Mouse (Mus musculus) frontal cortex, postnatal 10 days (tissue): ENCODE measurements around the gene Unc5b.

ENCODE experiments used
- DNase-seq, 2 experiments: peaks; one replicate each; pipeline ENCODE4 v3.0.0; 2022; ENCODE audit warnings: low spot score in 2 of 2, mixed read lengths in 1 of 2

Unc5b gene

DNA sequence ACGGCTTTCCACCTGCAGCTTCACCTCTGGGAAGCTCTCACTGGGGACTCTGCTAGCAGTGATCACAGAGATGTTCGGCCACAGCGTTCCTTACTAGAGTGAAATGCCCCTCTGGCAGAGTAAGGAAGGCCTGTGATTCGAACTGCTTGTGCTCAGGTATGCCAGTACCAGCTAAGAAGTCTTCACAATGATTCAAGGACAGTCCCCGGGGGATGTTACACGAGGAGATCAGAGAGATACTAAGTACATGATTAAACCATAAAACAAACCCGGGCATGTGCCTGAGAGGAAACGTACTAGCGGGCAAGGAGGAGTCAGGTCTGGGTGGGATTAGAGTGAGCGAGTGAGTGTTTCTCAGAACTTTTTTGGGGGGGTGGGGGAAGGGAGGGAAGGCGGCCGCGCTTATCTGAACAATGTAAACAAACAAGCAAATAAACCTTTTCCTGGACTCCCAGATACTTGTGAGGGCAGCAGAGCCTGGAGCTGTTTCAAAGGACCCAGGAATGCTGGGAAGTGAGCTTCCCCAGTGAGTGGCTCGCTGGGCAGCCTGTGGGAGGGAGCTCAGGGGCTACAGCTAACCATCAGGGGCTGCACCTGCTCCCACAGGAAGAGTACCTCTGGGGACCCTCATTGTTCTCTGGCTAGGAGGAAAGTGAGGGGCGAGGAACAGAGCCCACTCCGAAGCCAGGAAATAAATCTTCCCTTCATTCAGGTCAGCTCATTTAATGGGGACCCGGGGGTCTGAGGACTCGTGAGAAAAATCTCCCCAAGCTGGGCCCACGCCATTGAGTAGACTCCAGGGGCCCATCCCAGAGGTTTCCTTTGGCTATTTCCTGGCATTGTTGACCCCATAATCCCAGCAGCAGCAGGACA is 30.9 kb downstream of the Unc5b start:
- no peak for DNase-seq

- no peak for DNase-seq
Measured at GRCm38 (mm10) chr10:60797682-60798422, 33.5 kb downstream of the Unc5b start.

GRCm38 (mm10) chr10:60796474-60796873 is 34.9 kb downstream of the Unc5b start:
- no peak for DNase-seq

DNA sequence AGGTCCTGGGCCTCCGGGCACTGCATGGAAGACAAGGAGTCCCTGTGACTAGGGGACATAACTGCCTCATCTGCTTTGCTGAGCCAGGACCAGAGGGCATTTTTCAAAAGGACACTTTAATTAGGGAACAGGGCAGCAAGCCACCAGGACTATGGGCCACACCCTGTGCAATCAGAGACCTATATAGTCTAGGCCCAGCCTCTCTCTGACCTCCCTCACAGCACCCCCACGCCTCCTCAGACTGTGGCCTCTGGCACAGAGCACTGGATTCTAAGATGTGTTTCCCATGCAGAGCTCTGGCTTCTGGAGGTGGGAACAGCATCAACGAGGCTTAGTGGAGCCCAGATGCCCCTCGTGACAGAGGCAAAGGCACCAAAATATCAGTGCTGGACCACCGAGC is 35.4 kb downstream of the Unc5b start:
- no peak for DNase-seq

DNA sequence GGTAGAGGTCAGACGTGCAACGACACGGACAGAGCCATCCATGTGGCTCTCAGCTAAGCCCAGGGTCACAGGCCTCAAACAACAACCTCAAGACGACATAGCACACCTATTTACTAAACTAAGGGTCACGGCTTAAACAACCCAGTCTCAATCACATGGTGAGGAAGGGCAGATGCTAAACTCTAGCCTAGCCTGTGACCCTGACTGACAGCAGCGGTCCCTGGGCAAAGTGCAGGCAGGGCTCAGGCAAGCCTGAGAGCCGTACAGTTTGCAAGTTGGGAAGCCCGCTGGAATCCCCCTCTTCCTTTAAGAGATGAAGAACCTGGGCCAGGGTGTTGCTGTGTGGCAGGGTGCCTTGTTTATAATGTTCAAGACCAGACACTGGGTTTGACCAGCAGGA is 36.6 kb downstream of the Unc5b start:
- no peak for DNase-seq

DNA sequence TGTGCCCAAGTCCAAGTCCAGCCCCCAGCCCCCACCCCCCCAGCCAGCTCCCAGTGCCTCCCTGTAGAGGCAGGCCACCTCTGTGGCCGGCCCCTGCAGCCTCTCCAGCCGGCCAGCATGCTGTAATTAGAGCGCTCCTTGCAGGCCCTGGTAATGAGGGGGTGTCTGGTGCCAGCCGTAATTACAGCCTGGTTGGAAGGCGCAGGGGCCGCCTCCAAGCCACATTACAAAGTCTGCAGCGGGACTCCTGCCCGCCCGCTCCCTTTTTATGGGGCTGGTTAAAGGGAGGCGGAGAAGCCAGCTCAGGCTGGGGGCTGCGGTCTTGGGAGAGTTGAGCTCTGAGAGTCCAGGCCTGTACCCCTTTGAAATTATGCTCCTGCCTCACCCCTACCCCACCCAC is 37.0 kb downstream of the Unc5b start:
- peak; percentile 41 to 44 for DNase-seq

DNA sequence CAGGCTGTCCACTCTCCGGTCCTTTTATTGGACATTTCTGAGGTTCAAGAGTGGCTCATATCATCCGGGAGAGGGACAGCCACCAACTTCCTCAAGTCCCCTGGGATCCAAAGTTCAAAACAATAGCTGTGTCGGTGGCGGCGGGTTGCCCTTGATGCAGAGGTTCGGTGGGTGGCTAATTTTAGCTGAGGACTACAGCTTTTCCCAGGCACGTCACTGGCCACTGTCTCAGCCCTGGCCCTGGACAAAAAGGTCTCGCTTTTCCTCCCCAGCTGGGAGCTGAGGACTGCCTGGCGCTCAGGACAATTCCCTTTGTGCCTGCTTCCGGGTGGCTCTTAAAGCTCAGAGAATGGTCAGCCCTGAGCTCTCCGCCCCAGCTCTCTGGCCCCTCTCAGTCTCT is 38.5 kb downstream of the Unc5b start:
- DNase-seq = no peak

DNA sequence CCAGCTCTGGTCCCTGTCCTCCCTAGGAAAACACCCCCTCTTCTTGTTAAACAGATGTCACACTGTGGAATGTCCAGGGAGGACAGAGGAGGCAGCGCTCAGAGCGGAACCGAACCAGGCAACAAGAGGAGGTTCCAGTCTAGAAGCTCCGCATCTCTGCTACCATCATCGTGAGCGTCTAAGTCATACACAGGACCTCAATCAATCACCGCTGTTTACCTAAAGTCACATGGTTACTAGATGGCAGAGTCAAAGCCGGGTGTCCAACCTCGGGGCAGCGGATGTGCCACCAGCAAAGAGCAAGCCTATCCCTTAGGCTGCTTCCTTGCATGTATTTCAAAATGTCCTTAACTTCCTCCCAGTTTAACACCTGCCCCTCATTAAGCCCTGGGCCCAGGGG is 39.0 kb downstream of the Unc5b start:
- no peak for DNase-seq

DNA sequence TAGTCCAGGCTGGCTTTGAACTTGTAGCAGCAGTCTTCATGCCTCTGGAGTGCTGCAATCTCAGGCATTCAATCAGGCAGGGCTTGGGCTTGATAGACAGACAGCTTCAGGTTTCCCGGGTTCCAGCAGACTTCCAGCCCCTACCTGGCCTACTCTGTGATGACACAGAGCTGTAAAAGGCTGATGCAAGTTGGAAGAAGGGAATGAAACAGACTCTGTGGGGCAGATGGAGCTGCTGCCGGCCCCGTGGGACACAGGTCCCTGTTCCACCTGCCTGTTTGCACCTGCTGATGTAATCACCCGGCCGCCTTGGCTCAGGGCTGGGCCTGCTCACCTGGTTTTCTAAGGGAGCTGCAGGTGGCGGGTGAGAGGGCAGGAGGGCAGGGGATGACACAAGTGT is 40.5 kb downstream of the Unc5b start:
- no peak for DNase-seq

DNA sequence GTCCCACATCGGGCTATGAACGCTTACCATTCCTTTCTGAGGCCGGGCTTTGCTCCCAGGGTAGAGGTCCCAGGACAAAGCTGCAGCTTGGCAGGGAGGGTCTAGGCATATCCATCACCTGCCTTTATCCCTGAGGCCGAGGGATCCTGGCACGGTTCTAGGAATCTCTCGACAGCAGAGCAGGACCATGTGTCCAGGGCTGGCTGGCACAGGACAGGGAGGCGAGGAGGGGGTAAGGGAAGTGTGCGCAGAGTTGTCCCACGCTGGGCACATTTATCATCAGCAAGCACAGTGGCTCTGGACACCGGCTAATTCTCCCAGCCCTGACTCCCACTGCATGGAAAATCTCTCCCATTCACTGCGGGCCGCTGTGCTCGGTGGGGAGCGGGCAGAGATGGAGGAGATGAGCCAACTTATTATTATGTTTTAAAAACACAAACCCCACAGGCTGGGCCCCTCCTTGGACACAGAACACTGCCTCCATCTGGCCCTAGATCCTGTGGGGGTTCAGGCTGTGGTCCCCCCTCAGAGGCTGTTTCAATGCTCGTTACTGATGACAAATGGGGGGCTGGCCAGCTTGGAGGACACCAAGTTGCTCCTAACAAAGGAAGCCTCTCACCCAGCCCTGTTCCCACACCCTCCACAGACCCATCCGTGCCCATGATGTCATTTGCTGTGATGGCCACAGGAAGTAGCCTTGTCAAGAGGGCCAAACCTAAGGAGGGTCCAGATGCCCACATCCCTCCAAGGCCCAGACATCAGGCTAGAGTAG is 43.9 kb downstream of the Unc5b start:
- no peak for DNase-seq

DNA sequence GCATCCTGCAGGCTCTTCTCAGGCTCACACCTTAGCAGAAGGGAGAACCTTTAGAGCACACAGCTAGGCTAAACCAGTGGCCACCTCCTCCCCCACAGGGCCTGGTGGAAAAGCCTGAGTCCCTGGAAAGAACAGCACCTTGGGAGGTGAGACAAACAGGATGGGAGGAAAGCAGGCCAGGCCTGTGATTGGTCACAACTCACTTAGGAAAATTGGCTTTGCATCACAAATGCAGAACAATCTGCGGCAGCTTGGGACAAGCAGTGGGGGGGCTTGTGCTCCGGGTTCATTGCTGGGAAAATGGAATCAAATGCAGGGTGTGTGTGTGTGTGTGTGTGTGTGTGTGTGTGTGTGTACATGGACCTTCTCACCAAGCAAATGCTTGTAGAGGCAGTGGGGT is 47.8 kb downstream of the Unc5b start:
- DNase-seq = no peak

- peak; percentile 40 to 72 for DNase-seq
Measured at GRCm38 (mm10) chr10:60779628-60780027, 51.8 kb downstream of the Unc5b start.

DNA sequence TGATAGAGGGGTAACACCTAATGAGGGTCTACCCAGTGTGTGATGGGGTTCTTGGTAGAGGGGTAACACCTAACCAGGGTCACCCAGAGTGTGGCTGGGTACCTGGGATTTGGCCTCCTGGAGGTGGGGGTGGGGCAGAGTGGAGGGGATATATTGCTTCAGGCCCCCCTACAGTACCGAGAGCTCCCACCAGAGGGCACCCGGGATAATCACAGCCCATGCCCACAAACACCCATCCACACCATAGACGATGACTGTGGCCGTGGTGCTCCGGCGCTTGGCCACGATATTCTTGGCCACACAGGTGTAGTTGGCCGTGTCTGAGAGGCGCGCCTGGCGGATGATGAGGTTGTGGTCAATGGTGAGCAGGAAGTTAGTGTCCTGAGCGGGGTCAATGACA is 52.8 kb downstream of the Unc5b start:
- DNase-seq = peak in 1 of 2 experiments; percentile 47

DNA sequence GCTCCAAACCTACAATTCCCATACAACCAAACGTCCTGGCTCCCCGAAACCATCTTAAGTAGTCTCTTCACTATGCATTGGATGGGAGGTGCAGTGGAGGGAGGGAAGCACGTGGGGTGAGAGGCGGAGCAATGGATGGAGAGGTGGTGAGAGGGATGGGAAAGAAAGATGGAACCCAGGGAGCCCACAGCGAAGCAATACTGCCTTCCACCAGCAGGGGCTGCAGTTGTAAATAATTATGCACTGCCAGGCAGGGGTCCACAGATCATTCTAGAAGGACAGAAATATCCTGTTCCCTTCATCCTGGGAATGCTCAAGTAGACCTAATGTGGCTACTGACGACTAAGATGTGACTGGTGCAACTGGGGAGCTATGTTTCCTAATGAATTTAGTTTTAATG is 55.9 kb downstream of the Unc5b start:
- no peak for DNase-seq

GRCm38 (mm10) chr10:60774616-60775015 is 56.8 kb downstream of the Unc5b start:
- DNase-seq = no peak

- no peak for DNase-seq
Measured at GRCm38 (mm10) chr10:60770855-60771254, 60.5 kb downstream of the Unc5b start.

- DNase-seq = no peak
Measured at GRCm38 (mm10) chr10:60768614-60769013, 62.8 kb downstream of the Unc5b start.

DNA sequence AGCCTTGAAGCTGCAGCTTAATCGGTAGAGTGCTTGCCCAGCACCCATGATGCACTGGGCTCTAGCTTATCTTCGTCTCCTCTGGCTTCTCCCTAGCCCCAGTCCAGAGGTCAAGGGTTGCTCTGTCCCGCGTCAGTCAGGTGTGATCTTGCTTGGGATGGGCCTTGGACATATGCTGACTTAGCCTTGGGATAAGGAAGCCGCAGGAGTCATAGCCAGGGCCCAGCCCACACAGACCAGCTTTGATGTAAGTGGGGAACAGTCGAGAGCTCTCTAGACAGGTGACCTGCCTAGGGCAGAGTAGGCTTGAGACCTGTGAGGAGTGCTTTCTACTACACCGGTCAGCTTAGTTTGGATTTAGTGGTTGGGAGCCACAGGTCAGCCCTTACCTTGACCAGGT is 64.0 kb downstream of the Unc5b start:
- no peak for DNase-seq

- DNase-seq = no peak
Measured at GRCm38 (mm10) chr10:60762126-60762525, 69.3 kb downstream of the Unc5b start.

DNA sequence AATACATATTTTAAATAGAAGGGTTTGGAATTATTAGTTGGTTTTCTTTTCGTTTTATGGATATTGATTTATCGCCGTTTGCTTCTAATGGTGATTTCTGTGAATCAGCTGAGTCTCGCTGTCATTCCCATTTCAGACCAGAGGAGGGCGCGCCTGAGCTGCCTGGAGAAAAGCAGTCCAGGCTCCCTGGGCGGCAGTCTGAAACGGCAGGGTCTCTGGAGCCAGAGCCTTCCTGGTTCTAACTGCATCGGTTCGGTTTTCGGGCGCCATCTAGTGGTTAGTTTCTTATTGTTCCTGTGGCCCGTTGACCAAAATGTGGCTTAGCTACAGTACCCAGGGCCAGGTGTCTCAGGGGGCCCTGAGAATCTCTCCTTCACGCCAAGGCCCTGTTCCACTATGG is 71.0 kb downstream of the Unc5b start:
- DNase-seq = peak; percentile 81 to 89

- DNase-seq = peak in 1 of 2 experiments; percentile 64
Measured at GRCm38 (mm10) chr10:60756992-60757391, 74.4 kb downstream of the Unc5b start.

DNA sequence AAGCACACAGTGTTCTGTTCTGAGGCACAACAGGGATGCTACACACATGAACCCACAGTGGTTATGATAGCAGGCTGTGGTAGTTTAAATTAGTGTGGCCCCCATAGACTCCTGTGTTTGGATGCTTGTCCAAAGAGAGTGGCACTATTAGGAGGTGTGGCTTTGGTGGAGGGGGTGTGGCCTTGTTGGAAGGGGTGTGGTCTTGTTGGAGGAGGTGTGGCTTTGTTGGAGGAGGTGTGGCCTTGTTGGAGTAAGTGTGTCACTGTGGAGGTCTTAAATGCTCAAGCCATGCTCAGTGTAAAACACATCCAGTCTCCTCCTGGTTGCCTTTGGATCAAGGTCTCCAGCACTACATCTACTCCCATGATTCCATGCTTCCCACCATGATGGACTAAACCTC is 75.2 kb downstream of the Unc5b start:
- no peak for DNase-seq
